Mouse (Mus musculus) heart, postnatal 14 days (tissue): ENCODE measurements around the gene Fancc. TPM values are rescaled to one million over a fixed set of nuclear protein-coding genes. Genes with fewer than 3 reads are reported as not detected.

Source experiments
- DNase-seq, 2 experiments: peaks; one replicate each; pipeline ENCODE4 v3.0.0; 2021 to 2022
- intact Hi-C: fragments of 180-260 bp; cut with DNase I; formaldehyde crosslinking; loops from one replicate; pipeline ENCODE4 v1.15.1; 2025
- long read RNA-seq, 2 experiments: library from polyadenylated mRNA; stranded (forward); transcript quantifications; one replicate each; pipeline ENCODE4 v2.0.0; 2021
- total RNA-seq, 2 experiments: library from RNA; stranded (reverse); gene quantifications; 2 replicates each; pipeline ENCODE4 v1.2.3; 2021

Gene Fancc
- 1 to 10 TPM; 5.0 to 6.9 TPM for total RNA-seq
- long read RNA-seq, experiment 1, partial matches to known transcripts = 0 of 7 reads
- long read RNA-seq, experiment 1, other reads (novel, unspliced or antisense) = 4 of 7 reads
- long read RNA-seq, experiment 2, partial matches to known transcripts = 0 of 5 reads
- long read RNA-seq, experiment 2, other reads (novel, unspliced or antisense) = 3 of 5 reads

DNA sequence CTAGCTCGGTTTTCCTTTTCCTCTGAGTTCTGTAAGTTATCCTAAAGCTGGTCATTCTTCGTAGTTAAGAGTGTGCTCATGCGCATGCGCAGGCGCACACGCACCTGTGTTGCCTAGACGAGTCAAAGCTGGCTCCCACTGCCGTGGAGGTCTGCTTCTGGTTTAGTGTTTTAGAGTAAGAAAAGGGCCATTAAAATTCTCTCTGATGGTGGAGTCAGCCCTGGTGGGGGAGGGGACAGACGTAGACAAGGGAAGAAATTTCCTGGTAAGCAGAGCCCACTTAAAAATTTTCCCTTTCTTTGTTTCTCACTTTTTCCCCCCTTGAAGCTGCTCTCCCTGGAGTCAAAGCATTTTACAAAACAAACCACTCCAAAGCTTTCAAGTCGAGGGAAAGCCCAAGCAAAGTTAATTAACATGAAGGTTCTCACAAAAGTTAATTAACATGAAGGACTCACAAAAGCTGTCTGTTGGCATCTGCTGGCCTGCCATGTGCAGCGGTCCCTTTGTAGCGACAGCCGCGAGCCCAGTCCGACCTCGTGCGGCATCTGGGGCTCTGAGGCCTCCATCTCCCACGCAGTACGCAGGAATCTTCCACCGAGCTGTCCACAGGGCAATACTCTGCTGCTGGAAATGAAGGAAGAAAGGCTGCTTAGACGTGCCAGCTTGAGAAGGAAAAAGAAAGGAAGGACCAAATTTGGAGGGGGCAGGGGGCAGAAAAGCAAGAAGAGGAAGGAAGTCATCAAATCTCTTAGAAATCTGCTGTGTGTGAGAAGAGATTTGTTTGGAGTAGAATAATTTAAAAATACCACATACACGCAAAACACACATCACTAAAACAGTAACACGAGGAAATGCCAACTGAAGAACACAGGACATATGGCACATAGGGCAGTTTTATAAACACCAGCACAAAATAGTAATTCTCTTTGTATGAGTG, at the start of gene Fancc:
Gene Fancc, minus strand, starts transcription at position 633 of the 937 bp plus-strand sequence.
- no peak for DNase-seq
- intact Hi-C loops = no loop called here

DNA sequence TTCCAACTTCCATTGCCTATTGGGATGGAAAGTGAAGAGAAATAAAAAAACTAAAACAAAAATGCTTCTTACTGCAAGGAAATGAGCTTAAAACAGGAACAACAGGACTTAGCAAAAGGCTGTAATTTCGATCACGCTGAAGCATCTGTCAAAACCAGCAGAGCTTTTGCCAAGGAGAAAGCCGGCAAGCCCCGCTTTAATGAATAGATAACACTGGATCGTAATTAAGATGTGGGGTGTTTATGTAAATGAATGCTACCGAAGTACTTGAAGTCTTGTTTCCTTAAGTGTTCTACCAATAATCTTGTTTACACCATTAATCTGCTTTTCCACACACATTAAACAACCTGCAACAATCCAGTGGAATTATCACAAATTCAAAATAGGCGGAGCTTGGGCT, 48.2 kb upstream of the Fancc start:
- intact Hi-C loops = no loop called here
- no peak for DNase-seq

DNA sequence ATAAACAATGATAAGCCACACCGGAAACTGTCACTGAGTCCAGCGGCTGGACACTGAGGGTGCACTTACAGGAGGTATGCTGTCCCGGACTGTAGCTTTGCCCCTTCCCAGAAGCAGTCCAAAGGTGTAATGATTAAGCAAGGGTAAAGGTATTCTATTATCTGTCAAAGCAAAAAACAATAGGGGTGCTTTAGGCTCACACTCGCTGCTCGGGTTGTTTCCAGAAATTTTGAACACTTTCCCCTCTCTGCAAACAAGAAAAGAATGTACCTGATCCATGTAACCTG, 47.8 kb upstream of the Fancc start:
- DNase-seq = no peak
- intact Hi-C loops = no loop called here

DNA sequence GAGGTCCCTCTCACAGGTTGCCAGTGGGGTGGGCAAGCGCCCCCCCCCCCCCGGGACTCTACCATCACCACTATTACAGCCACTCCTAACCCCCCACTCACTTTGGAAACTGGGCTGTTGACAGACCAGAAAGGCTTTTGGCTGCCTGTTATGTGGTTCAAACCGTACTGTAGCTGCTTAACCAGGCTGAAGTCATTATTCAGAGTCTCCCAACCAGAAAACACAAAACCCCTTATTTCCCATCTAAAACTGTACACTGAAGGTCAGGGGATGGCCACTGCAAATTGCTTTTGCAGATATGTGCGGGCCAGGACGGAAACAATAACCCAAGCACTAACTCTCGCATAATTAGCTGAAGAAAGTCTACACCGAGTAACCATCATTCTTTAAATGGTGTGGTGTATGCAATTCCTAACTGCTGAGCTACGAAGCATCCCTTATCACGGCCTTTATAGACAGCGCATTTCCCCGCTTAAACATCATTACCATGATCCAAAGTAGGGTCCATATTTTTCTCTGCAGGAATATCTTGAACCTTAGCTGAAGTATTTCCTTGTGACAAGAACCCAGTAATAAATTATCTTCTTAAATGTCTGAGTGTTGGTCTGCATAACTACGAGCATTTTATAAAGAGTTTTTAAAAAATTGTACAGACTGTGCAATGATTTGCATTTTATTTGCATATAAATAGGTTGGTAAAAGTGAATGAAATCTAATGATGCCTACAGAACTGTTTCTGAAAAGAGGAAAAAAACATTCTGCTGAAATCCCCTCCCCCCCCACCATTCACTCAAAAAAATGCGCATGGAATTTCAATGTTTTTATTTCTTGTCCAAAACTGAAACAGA, 47.3 kb upstream of the Fancc start:
- DNase-seq = no peak
- intact Hi-C loops = no loop called here

GRCm38 (mm10) chr13:63543459-63543858, 46.4 kb upstream of the Fancc start:
- intact Hi-C loops = no loop called here
- no peak for DNase-seq

DNA sequence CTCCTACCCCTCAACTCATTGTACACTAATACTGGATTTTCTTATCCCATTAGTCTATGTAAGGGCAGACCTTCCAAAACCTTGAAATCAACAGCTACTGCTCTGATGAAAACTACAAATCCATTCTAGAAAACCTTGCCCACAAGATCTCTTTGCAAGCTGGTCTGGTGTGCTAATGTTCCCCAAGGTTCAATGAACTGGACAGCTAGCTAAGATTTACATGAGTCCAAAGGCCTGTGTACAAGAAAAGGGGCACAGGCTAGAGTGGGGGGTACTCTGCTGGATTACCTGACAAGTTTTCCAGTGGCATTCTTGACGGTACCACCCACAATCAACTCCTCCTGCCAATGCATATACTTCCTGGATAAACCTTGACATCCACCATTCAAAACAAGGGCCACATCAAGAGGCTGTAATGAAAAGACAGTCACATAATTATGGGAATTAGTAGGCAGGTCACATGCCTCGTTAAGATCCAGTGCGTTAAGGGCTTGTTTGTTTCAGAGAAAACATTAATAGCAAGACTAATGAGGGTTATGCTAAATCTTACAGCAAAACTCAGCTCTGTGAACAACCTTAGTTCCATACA, 45.8 kb upstream of the Fancc start:
- no peak for DNase-seq
- intact Hi-C loops = no loop called here

- DNase-seq = no peak
- intact Hi-C loops = no loop called here
Observed at GRCm38 (mm10) chr13:63541510-63541909, 44.4 kb upstream of the Fancc start.

DNA sequence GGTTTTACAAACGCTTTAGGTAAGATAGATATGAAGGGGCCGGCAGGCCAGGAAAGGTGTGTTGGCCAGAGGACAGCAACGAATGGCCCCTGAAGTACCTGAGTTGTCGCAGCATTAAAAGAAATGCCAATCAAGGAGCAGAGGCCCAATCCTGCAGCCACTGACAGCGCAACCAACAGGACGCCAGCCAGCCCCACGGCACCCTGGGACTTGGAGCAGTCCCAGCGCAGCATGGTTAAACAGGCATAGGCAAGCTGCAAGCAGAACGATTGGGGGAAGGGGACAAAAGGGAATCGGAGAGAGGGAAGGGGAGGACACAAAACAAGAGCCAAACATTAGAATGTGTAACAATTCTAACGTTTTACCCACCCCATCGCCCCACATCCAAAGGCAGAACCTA, 43.5 kb upstream of the Fancc start:
- intact Hi-C loops = no loop called here
- no peak for DNase-seq

DNA sequence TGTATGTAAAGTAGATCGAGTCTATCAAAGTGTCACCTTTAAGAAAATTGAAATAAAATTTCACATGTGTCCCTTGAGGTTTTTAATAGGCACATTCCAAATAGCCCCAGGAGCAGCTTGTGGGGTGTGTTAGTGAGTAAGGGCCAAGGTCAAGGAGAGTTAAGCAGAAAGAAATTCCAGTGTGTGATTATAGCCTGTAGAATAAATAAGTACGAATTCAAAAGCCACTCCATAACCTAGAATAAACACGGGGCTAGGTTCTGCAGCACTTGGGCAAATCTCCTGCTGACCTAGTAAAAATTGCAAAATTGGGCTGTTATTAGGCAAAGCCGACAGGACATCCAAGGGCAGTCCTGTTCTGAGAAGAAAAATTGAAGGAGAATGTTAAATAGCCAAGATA, 37.9 kb upstream of the Fancc start:
- no peak for DNase-seq
- intact Hi-C loops = no loop called here

GRCm38 (mm10) chr13:63530857-63531256, 33.8 kb upstream of the Fancc start:
- intact Hi-C loops = no loop called here

DNA sequence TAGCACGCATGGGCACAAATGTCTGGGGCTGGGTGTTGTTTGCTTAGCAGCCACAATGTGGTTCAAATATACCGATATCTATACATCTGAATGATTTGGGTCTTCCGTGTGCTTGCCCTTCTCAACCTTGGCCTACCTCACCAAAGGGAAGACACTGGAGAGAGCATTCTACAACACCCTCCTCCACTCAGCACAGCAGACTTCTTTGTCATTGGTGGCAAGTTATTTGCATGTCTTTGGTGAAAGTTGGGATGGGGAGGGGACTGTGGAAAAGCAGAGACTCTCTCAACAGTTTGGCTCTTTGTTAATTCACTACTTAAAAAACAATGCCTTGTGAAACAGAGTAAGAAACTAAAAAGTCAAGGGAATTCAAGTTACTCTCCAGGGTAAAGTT, 33.3 kb upstream of the Fancc start:
- no peak for DNase-seq
- intact Hi-C loops = no loop called here

More at GRCm38 (mm10) chr13:63530857-63531256, 33.8 kb upstream of the Fancc start:
- DNase-seq = no peak

- intact Hi-C loops = no loop called here
- DNase-seq = no peak
Observed at GRCm38 (mm10) chr13:63529602-63530370, 32.7 kb upstream of the Fancc start.

DNA sequence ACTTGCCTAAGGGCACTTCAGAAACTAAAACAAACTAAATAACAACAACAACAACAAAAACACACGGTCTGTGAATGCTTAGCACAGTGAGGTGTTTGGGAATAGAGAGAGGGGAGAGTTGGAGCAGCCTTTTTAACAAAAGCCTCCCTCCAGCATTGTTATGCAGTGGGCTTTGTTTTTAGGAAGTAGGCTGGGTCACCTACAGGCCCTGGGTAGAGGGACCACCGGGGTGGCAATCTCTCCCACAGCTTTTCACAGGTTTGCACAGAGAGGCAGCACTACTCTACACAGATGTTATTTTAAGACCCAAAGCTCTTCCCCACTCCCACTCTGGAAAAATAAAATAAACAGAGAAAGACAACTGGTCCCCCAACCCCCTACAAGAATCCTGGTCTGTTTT, 31.8 kb upstream of the Fancc start:
- DNase-seq = no peak
- intact Hi-C loops = no loop called here

DNA sequence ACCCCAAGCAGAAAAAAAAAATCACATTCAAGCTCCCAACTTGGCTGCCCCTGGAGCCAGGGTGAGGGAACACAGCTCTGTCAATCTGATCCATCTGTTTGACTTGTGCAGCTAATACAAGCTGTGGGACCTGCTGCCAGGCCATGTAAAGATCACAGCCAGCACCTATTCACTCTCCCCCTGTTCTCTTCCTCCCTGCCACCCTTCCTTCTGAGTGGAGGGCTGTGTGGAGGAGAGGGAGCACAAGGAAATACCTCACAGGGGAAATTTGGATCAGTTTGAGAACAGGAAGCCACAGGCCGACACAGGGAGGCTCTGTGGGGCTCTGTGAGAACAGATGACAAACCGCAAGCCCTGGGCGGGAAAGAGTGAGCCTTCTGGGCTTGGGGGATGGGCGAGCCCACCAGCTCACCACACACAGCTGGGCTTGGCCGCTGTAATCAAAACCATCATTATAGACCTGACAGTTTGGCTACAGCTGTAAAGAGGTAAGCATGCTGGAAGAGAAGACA, 31.1 kb upstream of the Fancc start:
- intact Hi-C loops = no loop called here
- DNase-seq = peak; percentile 19 to 29

DNA sequence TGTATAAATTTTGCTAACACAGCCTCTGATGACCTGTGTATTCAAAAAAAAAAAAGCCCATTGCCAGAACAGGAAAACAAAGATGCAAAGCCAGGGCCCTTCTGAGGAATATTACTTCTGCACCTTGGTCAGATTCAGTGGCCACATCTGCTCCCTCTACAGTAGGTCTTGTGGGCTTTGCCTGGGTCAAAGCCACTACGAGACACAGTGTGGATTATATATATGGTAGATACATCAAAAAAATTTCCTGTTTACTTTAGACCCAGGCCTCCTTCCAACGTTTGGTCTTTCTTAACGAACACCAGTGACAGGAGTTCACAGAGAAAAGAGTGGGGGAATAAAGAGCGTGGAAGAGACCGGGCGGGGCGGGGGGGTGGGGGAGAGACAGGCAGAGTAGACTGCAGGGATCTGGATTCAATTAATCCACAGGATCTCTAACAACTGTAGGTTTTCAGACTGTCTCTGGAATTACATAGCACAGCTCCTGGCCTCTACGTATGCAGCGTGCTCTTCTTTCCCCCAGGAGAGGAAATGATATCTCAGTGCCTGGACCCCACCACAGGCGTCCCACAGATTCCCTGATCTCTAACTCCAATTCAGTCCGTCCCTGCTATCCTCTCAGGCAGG, 28.6 kb upstream of the Fancc start:
- DNase-seq = no peak
- intact Hi-C loops = no loop called here

- no peak for DNase-seq
- intact Hi-C loops = no loop called here
Observed at GRCm38 (mm10) chr13:63524608-63525570, 27.8 kb upstream of the Fancc start.

DNA sequence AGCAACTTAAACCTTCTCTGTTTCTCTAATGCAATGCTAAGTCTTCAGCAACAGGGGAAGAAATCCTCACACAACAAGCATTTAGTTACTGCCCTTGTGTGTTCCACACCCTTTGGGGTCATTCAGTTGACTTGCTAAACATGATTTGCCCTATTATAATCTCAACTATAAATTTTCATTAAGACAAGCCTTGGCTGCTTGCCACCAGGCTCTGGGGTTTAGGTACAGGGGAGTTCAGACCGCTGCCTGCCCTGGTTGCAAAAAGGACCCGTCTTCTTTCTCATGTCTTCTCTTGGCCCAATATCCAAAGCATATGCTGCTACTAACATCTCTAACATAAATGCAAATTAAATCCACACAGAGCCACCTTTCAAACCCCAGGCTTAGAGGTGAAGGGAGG, 27.0 kb upstream of the Fancc start:
- intact Hi-C loops = no loop called here
- no peak for DNase-seq

GRCm38 (mm10) chr13:63522832-63523231, 25.8 kb upstream of the Fancc start:
- DNase-seq = no peak

More at GRCm38 (mm10) chr13:63522832-63523231, 25.8 kb upstream of the Fancc start:
- intact Hi-C loops = no loop called here
